Mouse (Mus musculus) spleen, adult 12 weeks (tissue): ENCODE results near the gene Il17f.
"Not testable (repeated sequence)": the region's sequence is repeated elsewhere in the genome, so short reads cannot be mapped to it uniquely, and the experiment has no call there.

Experiments used
- DNase-seq: peaks from one replicate; pipeline ENCODE4 v3.0.0; 2022; ENCODE audit warnings: low spot score

The Il17f gene

GRCm38 (mm10) chr1:20778366-20778765 is 12.1 kb downstream of the Il17f start:
- DNase-seq, result no peak

DNA sequence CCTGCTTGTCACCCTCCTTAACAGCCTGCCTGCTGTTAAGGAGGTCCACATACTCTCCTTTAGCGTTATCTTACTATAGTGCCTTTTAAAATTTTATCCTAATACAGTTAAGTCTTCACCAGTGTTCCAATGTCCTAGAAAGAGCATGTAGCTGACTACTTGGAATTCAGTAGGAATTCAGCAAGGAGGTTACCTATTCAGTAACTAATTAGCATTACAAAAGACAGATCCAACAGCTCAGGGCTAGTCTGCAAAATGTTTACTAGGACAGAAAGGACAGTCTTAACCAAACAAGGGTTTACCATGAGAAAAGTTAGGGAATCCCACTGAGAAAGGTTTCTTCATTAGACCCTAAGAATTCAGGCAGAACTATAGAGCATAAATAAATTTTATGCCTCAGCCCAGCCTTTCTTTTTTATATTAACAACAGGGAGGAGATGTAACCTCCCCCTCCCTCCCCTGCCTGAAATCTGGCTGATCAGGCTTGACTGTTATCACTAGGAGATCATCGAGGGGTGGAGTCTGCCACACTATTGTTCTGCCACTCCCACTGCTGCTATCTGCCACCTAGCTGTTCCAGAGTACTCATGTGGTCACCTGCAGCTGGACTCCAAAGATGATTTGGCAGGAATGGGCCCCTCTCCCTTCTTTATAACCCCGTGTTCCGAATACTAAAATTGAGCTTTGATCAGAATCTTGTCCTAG is 16.2 kb downstream of the Il17f start:
- not testable (repeated sequence) for DNase-seq

- DNase-seq, result no peak
Observed at GRCm38 (mm10) chr1:20766526-20766925, 23.9 kb downstream of the Il17f start.

GRCm38 (mm10) chr1:20761411-20761810 is 29.0 kb downstream of the Il17f start:
- DNase-seq, result no peak

DNA sequence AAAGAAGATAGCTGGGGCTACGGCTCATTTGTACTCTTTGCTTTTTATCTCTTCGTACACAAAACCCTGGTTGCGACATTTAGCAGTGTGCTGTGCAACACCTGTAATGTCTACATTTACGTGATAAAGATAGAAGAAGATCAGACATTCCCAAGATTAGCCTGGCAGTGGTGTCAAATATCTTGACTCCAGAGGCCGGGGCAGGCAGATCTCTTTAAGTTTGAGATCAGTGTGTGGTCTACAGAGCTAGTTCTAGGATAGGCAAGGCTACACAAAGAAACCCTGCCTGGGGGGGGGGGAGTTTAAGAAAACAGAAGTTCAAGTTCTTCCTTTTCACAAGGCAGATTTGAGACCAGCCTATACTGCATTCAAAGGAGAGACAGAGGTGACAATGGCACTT is 30.1 kb downstream of the Il17f start:
- DNase-seq, result no peak

GRCm38 (mm10) chr1:20759799-20760198 is 30.6 kb downstream of the Il17f start:
- no peak for DNase-seq

DNA sequence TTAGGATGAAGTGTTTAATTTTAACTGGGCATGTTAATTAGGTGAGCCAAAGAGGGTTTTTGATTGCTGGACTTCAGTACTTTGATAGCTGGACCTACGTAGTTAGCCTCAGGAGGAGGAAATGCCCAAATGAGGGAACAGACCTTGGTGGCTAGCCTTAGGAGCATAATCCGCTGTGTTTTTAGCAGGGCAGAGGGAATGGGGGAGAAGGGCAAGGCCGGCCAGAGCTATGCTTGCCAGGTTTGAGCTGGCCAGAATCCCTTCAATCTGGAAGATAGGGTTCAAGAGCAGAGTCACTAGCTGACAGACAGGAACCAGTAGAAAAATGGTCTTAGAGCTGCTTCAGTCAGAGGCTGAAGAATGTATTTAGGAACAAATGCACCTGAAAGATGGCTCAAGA is 32.8 kb downstream of the Il17f start:
- DNase-seq, result no peak

GRCm38 (mm10) chr1:20754439-20754838 is 36.0 kb downstream of the Il17f start:
- no peak for DNase-seq

DNA sequence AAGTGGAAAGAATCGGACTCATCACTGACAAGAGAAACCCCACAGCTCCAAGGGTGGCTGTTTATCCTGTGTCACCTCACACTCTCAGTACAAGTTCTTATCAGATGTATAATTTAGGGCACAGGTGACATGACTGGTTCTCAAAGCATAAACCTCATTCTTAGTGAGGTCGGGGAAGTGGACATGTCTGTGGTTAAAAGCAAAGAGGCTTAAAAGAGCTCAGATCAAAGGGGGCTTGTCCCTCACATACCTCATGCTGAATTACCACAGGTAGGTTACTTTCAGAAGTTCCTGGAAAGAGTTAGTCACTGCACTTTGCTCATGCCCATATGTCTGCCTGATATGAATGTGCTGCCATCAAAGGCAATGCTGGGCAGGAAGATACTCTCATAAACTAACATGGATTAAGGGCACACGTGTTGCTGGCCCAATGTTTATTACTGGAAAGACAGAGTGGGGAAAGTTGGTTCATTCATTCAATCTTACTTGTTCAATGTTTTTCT is 49.9 kb downstream of the Il17f start:
- no peak for DNase-seq

DNA sequence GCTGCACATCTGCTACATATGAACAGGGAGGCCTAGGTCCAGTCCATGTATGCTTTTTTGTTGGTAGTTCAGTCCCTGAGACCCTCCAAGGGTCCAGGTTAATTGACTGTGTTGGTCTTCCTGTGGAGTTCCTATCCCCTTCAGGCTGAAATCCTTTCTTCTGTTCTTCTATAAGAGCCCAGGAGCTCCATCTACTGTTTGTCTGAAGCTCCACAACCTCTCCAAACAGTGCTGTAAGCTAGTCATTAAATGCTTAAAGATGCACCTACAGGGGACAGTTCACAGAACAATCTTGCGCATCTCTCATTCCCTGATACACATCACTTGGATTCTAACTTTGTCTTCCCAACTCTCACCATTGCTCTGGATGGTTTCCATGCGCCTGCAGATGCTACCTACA is 51.9 kb downstream of the Il17f start:
- no peak for DNase-seq

DNA sequence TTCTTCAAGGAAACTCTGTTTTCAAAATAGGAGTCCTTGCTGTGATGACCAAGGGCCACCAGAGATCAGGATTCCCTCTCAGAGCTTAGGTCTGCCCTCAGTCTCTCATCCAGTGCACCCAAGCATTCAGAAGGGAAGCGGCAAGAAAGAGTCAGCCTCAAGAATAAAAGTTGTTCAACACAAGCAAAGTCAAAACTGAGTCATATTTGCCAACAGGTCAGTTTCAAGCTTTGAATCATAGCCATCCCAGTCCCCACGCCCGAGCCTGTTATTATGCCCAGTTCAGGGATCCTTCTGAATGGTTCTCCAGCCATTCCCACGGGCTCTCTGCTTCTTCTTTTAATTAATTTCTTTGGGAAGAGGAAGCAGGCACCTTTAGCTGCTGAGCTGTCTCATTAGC is 53.8 kb downstream of the Il17f start:
- DNase-seq, result no peak

- DNase-seq, result no peak
Observed at GRCm38 (mm10) chr1:20730903-20731302, 59.5 kb downstream of the Il17f start, which contains the start of gene Il17a. Gene Il17a (plus strand): TSS chr1:20730905.
